Mouse (Mus musculus): ENCODE measurements around the gene Srgn.
"Not testable (repeated sequence)": the region's sequence is repeated elsewhere in the genome, so short reads cannot be mapped to it uniquely, and the experiment has no call there.

Srgn gene

GRCm38 (mm10) chr10:62521763-62522162 is 5.5 kb downstream of the Srgn start:
- no peak for DNase-seq (ENCODE audit: low read depth, low spot score)

GRCm38 (mm10) chr10:62520911-62521310 is 6.3 kb downstream of the Srgn start:
- no peak for DNase-seq (ENCODE audit: low read depth, low spot score)

- no peak for DNase-seq (ENCODE audit: low read depth, low spot score)
Measured at GRCm38 (mm10) chr10:62517511-62517910, 9.7 kb downstream of the Srgn start.

GRCm38 (mm10) chr10:62512855-62513254 is 14.4 kb downstream of the Srgn start:
- DNase-seq (ENCODE audit: low read depth, low spot score): no peak

GRCm38 (mm10) chr10:62511528-62511927 is 15.7 kb downstream of the Srgn start:
- no peak for DNase-seq (ENCODE audit: low read depth, low spot score)

GRCm38 (mm10) chr10:62509032-62509656 is 18.1 kb downstream of the Srgn start:
- no peak for DNase-seq (ENCODE audit: low read depth, low spot score)

GRCm38 (mm10) chr10:62508459-62508858 is 18.8 kb downstream of the Srgn start:
- DNase-seq (ENCODE audit: low read depth, low spot score): no peak

- DNase-seq (ENCODE audit: low read depth, low spot score): no peak
Measured at GRCm38 (mm10) chr10:62507591-62508308, 19.5 kb downstream of the Srgn start.

- DNase-seq (ENCODE audit: low read depth, low spot score): no peak
Measured at GRCm38 (mm10) chr10:62507071-62507470, 20.2 kb downstream of the Srgn start.

GRCm38 (mm10) chr10:62506019-62506556 is 21.2 kb downstream of the Srgn start:
- DNase-seq (ENCODE audit: low read depth, low spot score): no peak

GRCm38 (mm10) chr10:62505224-62505983 is 21.8 kb downstream of the Srgn start:
- no peak for DNase-seq (ENCODE audit: low read depth, low spot score)

GRCm38 (mm10) chr10:62503836-62504628 is 23.2 kb downstream of the Srgn start:
- DNase-seq (ENCODE audit: low read depth, low spot score): no peak

- DNase-seq (ENCODE audit: low read depth, low spot score): no peak
Measured at GRCm38 (mm10) chr10:62503353-62503752, 23.9 kb downstream of the Srgn start.

- no peak for DNase-seq (ENCODE audit: low read depth, low spot score)
Measured at GRCm38 (mm10) chr10:62501951-62502350, 25.3 kb downstream of the Srgn start.

GRCm38 (mm10) chr10:62500916-62501615 is 26.2 kb downstream of the Srgn start:
- no peak for DNase-seq (ENCODE audit: low read depth, low spot score)

GRCm38 (mm10) chr10:62500088-62500915 is 26.9 kb downstream of the Srgn start:
- peak; percentile 84 for DNase-seq (ENCODE audit: low read depth, low spot score)

GRCm38 (mm10) chr10:62491681-62492080 is 35.6 kb downstream of the Srgn start:
- DNase-seq (ENCODE audit: low read depth, low spot score): not testable (repeated sequence)

- peak; percentile 81 for DNase-seq (ENCODE audit: low read depth, low spot score)
Measured at GRCm38 (mm10) chr10:62488266-62488665, 39.0 kb downstream of the Srgn start.

GRCm38 (mm10) chr10:62486618-62487415 is 40.4 kb downstream of the Srgn start, which contains the start of gene Vps26a:
TSS of gene Vps26a (minus strand) at chr10:62486805.
- peak; percentile 97 for DNase-seq (ENCODE audit: low read depth, low spot score)
